In the genomic region with DNA sequence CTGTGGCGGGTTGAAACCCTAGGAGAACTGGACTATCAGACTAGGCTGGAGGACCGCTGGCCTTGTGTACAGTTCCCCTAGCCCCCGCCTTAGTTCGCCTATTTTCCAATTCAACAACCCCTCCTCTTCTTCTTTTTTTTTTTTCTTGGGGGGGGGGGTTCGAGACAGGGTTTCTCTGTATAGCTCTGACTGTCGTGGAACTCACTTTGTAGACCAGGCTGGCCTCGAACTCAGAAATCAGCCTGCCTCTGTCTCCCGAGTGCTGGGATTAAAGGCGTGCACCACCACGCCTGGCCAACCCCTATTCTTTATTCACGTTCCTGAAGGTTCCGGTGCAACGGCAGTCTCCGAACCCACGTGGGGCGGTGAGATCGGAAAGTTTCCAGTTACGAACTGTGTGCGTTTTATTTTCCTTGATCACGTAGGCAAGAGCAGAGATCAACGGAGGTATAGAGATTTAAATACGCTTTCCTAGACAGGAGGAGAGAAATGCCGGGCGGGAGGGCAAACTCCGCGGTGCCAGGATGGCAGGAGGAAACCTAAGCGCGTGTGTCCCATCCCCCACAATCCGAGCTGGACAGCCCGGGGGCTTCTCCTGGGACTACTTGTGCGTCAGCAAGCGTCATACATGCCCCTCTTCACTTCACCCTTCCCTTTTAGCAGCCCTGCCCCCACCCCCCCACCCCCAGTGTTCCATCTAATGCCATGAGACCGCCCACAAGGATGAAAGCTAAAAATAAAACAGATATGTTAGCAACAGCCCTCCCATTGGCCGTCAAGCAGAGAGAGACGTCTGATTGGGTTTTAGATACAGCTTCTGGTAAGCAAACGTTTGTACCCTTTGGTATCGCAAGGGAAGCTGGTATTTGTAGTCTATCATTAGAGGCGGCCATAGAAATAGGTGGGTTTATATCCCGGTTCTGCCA, we compare ENCODE assay signal across 1 mouse cellular context.
TF ChIP-seq lines count a peak whose summit lies in the region.

No protein-coding gene starts in this region.

TF ChIP-seq in myocyte, 11 proteins besides CTCF, POLR2A, EP300 and RAD21 (continued from another document):
- TF ChIP-seq REST (IDR thresholded peaks at IDR 0.05; ENCODE audit: insufficient read depth, insufficient read length) (no peak), POLR2AphosphoS2 (IDR thresholded peaks at IDR 0.05; ENCODE audit: insufficient read length, low read depth) (peak; percentile 79), SRF (IDR thresholded peaks at IDR 0.05; ENCODE audit: control insufficient read depth, insufficient read length, low read depth) (no peak), MYOD1 (IDR thresholded peaks at IDR 0.05; ENCODE audit: control insufficient read depth in 1 of 3, insufficient read length in 2 of 3, low read depth in 2 of 3) (no peak)
